Mouse (Mus musculus): Measurements from ENCODE around the gene Clec16a. TPM values are rescaled to one million over a fixed set of nuclear protein-coding genes. Genes with fewer than 3 reads are reported as not detected.

Clec16a gene
- polyA plus RNA-seq, 1 experiment from 2014 or later = 70.0 TPM

GRCm38 (mm10) chr16:10719971-10720370, 174.8 kb downstream of the Clec16a start:
- Histone ChIP-seq H3K4me3 (ENCODE audit: low read depth, low read length) (no peak overlapping the region), H3K27ac (ENCODE audit: low read length) (no peak overlapping the region), H3K27me3 (ENCODE audit: control insufficient read depth, insufficient read depth, low read depth, low read length) (no peaks in the 10 kb centered on the region), H3K36me3 (ENCODE audit: control insufficient read depth, insufficient read depth, low read length) (no peaks in the 10 kb centered on the region), H3K4me1 (ENCODE audit: control insufficient read depth, insufficient read depth, low read length) (no peaks in the 10 kb centered on the region), H3K9me3 (replicated peaks; ENCODE audit: control insufficient read depth, low read length, poor library complexity, severe bottlenecking) (no peaks in the 10 kb centered on the region), H3K9ac (ENCODE audit: low read depth, low read length) (no peak overlapping the region), H3K4me2 (ENCODE audit: low read length) (no peak overlapping the region)
- 43% methylated on average over 6 of the region's 6 CpGs for WGBS
- no peak for ATAC-seq

GRCm38 (mm10) chr16:10722882-10723544, 177.9 kb downstream of the Clec16a start:
- H3K9ac ChIP-seq (ENCODE audit: low read depth, low read length) = 0 out of 2 replicates have a peak overlapping the region, but pooled peaks have one; percentile 3
- WGBS = 43% methylated on average over 1 of the region's 1 CpGs
- ATAC-seq = no peak

GRCm38 (mm10) chr16:10723816-10724647, 178.9 kb downstream of the Clec16a start:
- Histone ChIP-seq H3K27ac (ENCODE audit: low read length) (no peak overlapping the region), H3K4me1 (ENCODE audit: control insufficient read depth, insufficient read depth, low read length) (no peaks in the 10 kb centered on the region), H3K9me3 (replicated peaks; ENCODE audit: control insufficient read depth, low read length, poor library complexity, severe bottlenecking) (no peaks in the 10 kb centered on the region), H3K4me3 (ENCODE audit: low read depth, low read length) (no peak overlapping the region), H3K9ac (ENCODE audit: low read depth, low read length) (no peak overlapping the region), H3K27me3 (ENCODE audit: control insufficient read depth, insufficient read depth, low read depth, low read length) (no peaks in the 10 kb centered on the region), H3K36me3 (ENCODE audit: control insufficient read depth, insufficient read depth, low read length) (no peaks in the 10 kb centered on the region), H3K4me2 (ENCODE audit: low read length) (no peak overlapping the region)
- no peak for ATAC-seq
- 72% methylated on average over 5 of the region's 5 CpGs for WGBS

More at GRCm38 (mm10) chr16:10722882-10723544, 177.9 kb downstream of the Clec16a start:
- H3K36me3 ChIP-seq (ENCODE audit: control insufficient read depth, insufficient read depth, low read length) = no peaks in the 10 kb centered on the region
- H3K27ac ChIP-seq (ENCODE audit: low read length) = no peak overlapping the region
- no peaks in the 10 kb centered on the region for H3K9me3 ChIP-seq (replicated peaks; ENCODE audit: control insufficient read depth, low read length, poor library complexity, severe bottlenecking)
- no peaks in the 10 kb centered on the region for H3K4me1 ChIP-seq (ENCODE audit: control insufficient read depth, insufficient read depth, low read length)
- H3K4me3 ChIP-seq (ENCODE audit: low read depth, low read length) = no peak overlapping the region
- H3K4me2 ChIP-seq (ENCODE audit: low read length) = no peak overlapping the region
- no peaks in the 10 kb centered on the region for H3K27me3 ChIP-seq (ENCODE audit: control insufficient read depth, insufficient read depth, low read depth, low read length)

GRCm38 (mm10) chr16:10725156-10725555, 180.0 kb downstream of the Clec16a start:
- Histone ChIP-seq H3K9me3 (replicated peaks; ENCODE audit: control insufficient read depth, low read length, poor library complexity, severe bottlenecking) (no peaks in the 10 kb centered on the region), H3K4me2 (ENCODE audit: low read length) (no peak overlapping the region), H3K4me3 (ENCODE audit: low read depth, low read length) (no peak overlapping the region), H3K4me1 (ENCODE audit: control insufficient read depth, insufficient read depth, low read length) (no peaks in the 10 kb centered on the region), H3K27ac (ENCODE audit: low read length) (no peak overlapping the region), H3K36me3 (ENCODE audit: control insufficient read depth, insufficient read depth, low read length) (no peaks in the 10 kb centered on the region), H3K27me3 (ENCODE audit: control insufficient read depth, insufficient read depth, low read depth, low read length) (no peaks in the 10 kb centered on the region), H3K9ac (ENCODE audit: low read depth, low read length) (no peak overlapping the region)
- 50% methylated on average over 2 of the region's 2 CpGs for WGBS
- ATAC-seq = no peak

- ATAC-seq = no peak
- Histone ChIP-seq H3K27ac (ENCODE audit: low read length) (no peak overlapping the region), H3K9me3 (replicated peaks; ENCODE audit: control insufficient read depth, low read length, poor library complexity, severe bottlenecking) (no peaks in the 10 kb centered on the region), H3K9ac (ENCODE audit: low read depth, low read length) (no peak overlapping the region), H3K4me1 (ENCODE audit: control insufficient read depth, insufficient read depth, low read length) (no peaks in the 10 kb centered on the region), H3K36me3 (ENCODE audit: control insufficient read depth, insufficient read depth, low read length) (no peaks in the 10 kb centered on the region), H3K27me3 (ENCODE audit: control insufficient read depth, insufficient read depth, low read depth, low read length) (no peaks in the 10 kb centered on the region), H3K4me3 (ENCODE audit: low read depth, low read length) (no peak overlapping the region), H3K4me2 (ENCODE audit: low read length) (no peak overlapping the region)
- WGBS = 85% methylated on average over 4 of the region's 4 CpGs
Measured at GRCm38 (mm10) chr16:10727630-10728029, 182.5 kb downstream of the Clec16a start.

DNA sequence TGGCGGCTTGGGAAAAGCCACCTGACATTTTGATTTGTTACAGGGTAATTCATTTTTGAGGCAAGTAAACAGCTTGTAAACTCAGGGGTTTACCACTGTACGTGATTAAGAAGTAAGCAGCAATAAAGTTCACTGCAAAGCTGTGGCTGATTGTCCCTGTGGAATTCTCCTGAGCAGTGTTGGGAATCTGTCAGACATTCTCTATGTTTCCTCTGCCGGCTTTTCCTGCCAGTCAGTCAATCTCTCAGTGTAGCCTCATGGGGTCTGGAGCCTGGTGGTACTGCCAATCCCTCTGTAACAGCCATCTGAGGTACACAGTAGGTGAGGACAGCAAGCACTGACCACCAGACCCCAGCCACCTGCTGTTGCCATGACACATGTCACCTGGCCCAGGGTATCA, 183.7 kb downstream of the Clec16a start:
- ATAC-seq = no peak
- H3K9ac ChIP-seq (ENCODE audit: low read depth, low read length) = no peak overlapping the region
- WGBS = 64% methylated on average over 3 of the region's 3 CpGs

GRCm38 (mm10) chr16:10730941-10731340, 185.8 kb downstream of the Clec16a start:
- no peaks in the 10 kb centered on the region for H3K27me3 ChIP-seq (ENCODE audit: control insufficient read depth, insufficient read depth, low read depth, low read length)
- ATAC-seq = no peak
- H3K4me1 ChIP-seq (ENCODE audit: control insufficient read depth, insufficient read depth, low read length) = no peaks in the 10 kb centered on the region
- H3K9me3 ChIP-seq (replicated peaks; ENCODE audit: control insufficient read depth, low read length, poor library complexity, severe bottlenecking) = no peaks in the 10 kb centered on the region
- no peaks in the 10 kb centered on the region for H3K36me3 ChIP-seq (ENCODE audit: control insufficient read depth, insufficient read depth, low read length)
- 80% methylated on average over 4 of the region's 4 CpGs for WGBS
- H3K4me3 ChIP-seq (ENCODE audit: low read depth, low read length) = no peak overlapping the region
- no peak overlapping the region for H3K9ac ChIP-seq (ENCODE audit: low read depth, low read length)
- no peak overlapping the region for H3K27ac ChIP-seq (ENCODE audit: low read length)
- no peak overlapping the region for H3K4me2 ChIP-seq (ENCODE audit: low read length)

More for the DNA sequence above, 183.7 kb downstream of the Clec16a start:
- H3K36me3 ChIP-seq (ENCODE audit: control insufficient read depth, insufficient read depth, low read length) = no peaks in the 10 kb centered on the region
- no peak overlapping the region for H3K4me3 ChIP-seq (ENCODE audit: low read depth, low read length)
- H3K27me3 ChIP-seq (ENCODE audit: control insufficient read depth, insufficient read depth, low read depth, low read length) = no peaks in the 10 kb centered on the region
- H3K27ac ChIP-seq (ENCODE audit: low read length) = no peak overlapping the region
- no peaks in the 10 kb centered on the region for H3K9me3 ChIP-seq (replicated peaks; ENCODE audit: control insufficient read depth, low read length, poor library complexity, severe bottlenecking)
- H3K4me2 ChIP-seq (ENCODE audit: low read length) = no peak overlapping the region
- H3K4me1 ChIP-seq (ENCODE audit: control insufficient read depth, insufficient read depth, low read length) = no peaks in the 10 kb centered on the region

DNA sequence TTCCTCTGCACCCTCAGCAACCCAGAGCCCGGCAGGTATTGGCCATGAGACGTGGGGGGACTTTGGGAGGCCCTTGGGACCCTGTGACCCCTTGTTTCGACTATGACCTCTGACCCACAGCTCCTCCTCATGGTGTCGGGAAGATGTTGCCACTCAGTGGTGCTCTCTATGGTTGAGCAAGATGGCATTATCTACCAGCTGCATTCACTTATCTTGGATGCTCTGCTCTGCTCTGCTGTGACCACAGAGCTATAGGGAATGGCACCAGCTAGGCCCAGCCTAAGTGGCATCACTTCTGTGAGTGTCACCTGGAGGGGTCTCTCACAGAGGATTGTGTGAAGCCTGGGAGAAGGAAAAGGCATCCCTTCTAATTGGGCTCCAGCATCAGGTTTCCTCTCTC, 186.6 kb downstream of the Clec16a start:
- Histone ChIP-seq H3K36me3 (ENCODE audit: control insufficient read depth, insufficient read depth, low read length) (no peaks in the 10 kb centered on the region), H3K4me3 (ENCODE audit: low read depth, low read length) (no peak overlapping the region), H3K4me1 (ENCODE audit: control insufficient read depth, insufficient read depth, low read length) (no peaks in the 10 kb centered on the region), H3K27ac (ENCODE audit: low read length) (no peak overlapping the region), H3K27me3 (ENCODE audit: control insufficient read depth, insufficient read depth, low read depth, low read length) (no peaks in the 10 kb centered on the region), H3K4me2 (ENCODE audit: low read length) (no peak overlapping the region), H3K9ac (ENCODE audit: low read depth, low read length) (no peak overlapping the region), H3K9me3 (replicated peaks; ENCODE audit: control insufficient read depth, low read length, poor library complexity, severe bottlenecking) (no peaks in the 10 kb centered on the region)
- ATAC-seq = no peak
- WGBS = 78% methylated on average over 4 of the region's 4 CpGs

DNA sequence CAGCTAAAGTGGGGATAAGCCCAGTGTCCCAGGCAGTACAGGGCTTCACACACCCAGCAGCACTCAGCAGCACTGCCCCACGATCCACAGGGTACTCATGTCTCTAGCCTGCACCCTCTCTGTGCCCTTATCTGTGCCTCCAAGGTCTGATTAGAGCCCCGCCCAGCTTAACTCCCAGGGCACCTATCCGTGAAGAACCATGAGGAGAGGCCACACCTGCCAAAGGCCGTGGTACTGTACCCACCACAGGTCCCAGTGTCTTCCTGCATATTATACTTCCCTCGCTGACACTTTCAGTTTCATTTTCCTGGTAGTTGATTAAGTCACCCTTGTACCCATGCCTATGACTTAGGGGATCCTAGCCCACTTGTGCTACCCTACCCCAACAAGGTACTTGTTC, 187.3 kb downstream of the Clec16a start:
- WGBS = 85% methylated on average over 5 of the region's 5 CpGs
- no peaks in the 10 kb centered on the region for H3K4me1 ChIP-seq (ENCODE audit: control insufficient read depth, insufficient read depth, low read length)
- no peak overlapping the region for H3K9ac ChIP-seq (ENCODE audit: low read depth, low read length)
- no peak overlapping the region for H3K4me3 ChIP-seq (ENCODE audit: low read depth, low read length)
- no peak for ATAC-seq
- no peaks in the 10 kb centered on the region for H3K27me3 ChIP-seq (ENCODE audit: control insufficient read depth, insufficient read depth, low read depth, low read length)
- no peaks in the 10 kb centered on the region for H3K9me3 ChIP-seq (replicated peaks; ENCODE audit: control insufficient read depth, low read length, poor library complexity, severe bottlenecking)
- H3K27ac ChIP-seq (ENCODE audit: low read length) = no peak overlapping the region
- no peaks in the 10 kb centered on the region for H3K36me3 ChIP-seq (ENCODE audit: control insufficient read depth, insufficient read depth, low read length)
- H3K4me2 ChIP-seq (ENCODE audit: low read length) = no peak overlapping the region
